Mouse (Mus musculus): ENCODE measurements around the gene Nr2c1.

The Nr2c1 gene

GRCm38 (mm10) chr10:94147756-94148531 lies at the start of gene Nr2c1:
Nr2c1 (plus strand) TSS chr10:94148023.
- DNase-seq (ENCODE audit: low spot score in 2 of 2), result peak; percentile 73 to 86

GRCm38 (mm10) chr10:94098100-94098499 lies 49.7 kb upstream of the Nr2c1 start:
- no peak for DNase-seq (ENCODE audit: low spot score in 2 of 2)

- DNase-seq (ENCODE audit: low spot score in 2 of 2), result no peak
Measured at GRCm38 (mm10) chr10:94105498-94105897, 42.3 kb upstream of the Nr2c1 start.

GRCm38 (mm10) chr10:94107168-94107567 lies 40.7 kb upstream of the Nr2c1 start:
- no peak for DNase-seq (ENCODE audit: low spot score in 2 of 2)

GRCm38 (mm10) chr10:94107607-94108006 lies 40.2 kb upstream of the Nr2c1 start:
- no peak for DNase-seq (ENCODE audit: low spot score in 2 of 2)

GRCm38 (mm10) chr10:94108791-94109190 lies 39.0 kb upstream of the Nr2c1 start:
- DNase-seq (ENCODE audit: low spot score in 2 of 2), result no peak

GRCm38 (mm10) chr10:94110834-94111754 lies 36.7 kb upstream of the Nr2c1 start:
- DNase-seq (ENCODE audit: low spot score in 2 of 2), result no peak

- DNase-seq (ENCODE audit: low spot score in 2 of 2), result no peak
Measured at GRCm38 (mm10) chr10:94112207-94112606, 35.6 kb upstream of the Nr2c1 start.

GRCm38 (mm10) chr10:94115893-94116599 lies 31.8 kb upstream of the Nr2c1 start:
- peak; percentile 84 to 90 for DNase-seq (ENCODE audit: low spot score in 2 of 2)

GRCm38 (mm10) chr10:94116781-94117340 lies 31.0 kb upstream of the Nr2c1 start:
- no peak for DNase-seq (ENCODE audit: low spot score in 2 of 2)

- DNase-seq (ENCODE audit: low spot score in 2 of 2), result no peak
Measured at GRCm38 (mm10) chr10:94117916-94118315, 29.9 kb upstream of the Nr2c1 start.

GRCm38 (mm10) chr10:94118993-94119392 lies 28.8 kb upstream of the Nr2c1 start:
- no peak for DNase-seq (ENCODE audit: low spot score in 2 of 2)

GRCm38 (mm10) chr10:94120676-94121075 lies 27.1 kb upstream of the Nr2c1 start:
- no peak for DNase-seq (ENCODE audit: low spot score in 2 of 2)

- DNase-seq (ENCODE audit: low spot score in 2 of 2), result peak; percentile 67 to 68
Measured at GRCm38 (mm10) chr10:94122595-94122994, 25.2 kb upstream of the Nr2c1 start.

- no peak for DNase-seq (ENCODE audit: low spot score in 2 of 2)
Measured at GRCm38 (mm10) chr10:94123581-94123980, 24.2 kb upstream of the Nr2c1 start.

- DNase-seq (ENCODE audit: low spot score in 2 of 2), result peak in 1 of 2 experiments; percentile 45
Measured at GRCm38 (mm10) chr10:94124376-94124775, 23.4 kb upstream of the Nr2c1 start.

GRCm38 (mm10) chr10:94129680-94130119 lies 18.1 kb upstream of the Nr2c1 start:
- DNase-seq (ENCODE audit: low spot score in 2 of 2), result no peak

- DNase-seq (ENCODE audit: low spot score in 2 of 2), result no peak
Measured at GRCm38 (mm10) chr10:94133081-94133480, 14.7 kb upstream of the Nr2c1 start.

GRCm38 (mm10) chr10:94133674-94134073 lies 14.1 kb upstream of the Nr2c1 start:
- DNase-seq (ENCODE audit: low spot score in 2 of 2), result no peak

- no peak for DNase-seq (ENCODE audit: low spot score in 2 of 2)
Measured at GRCm38 (mm10) chr10:94134535-94135390, 13.1 kb upstream of the Nr2c1 start.

Measured in spleen, postnatal 4 days (tissue).